Mouse (Mus musculus) kidney, embryonic 16.5 days (tissue): Measurements from ENCODE around the gene Zbtb16. TPM values are rescaled to one million over a fixed set of nuclear protein-coding genes. Genes with fewer than 3 reads are reported as not detected.
A peak's percentile ranks its signal among the peaks of the same experiment; 100 is the strongest.

Experiments used
- ATAC-seq: fragments of 200-750 bp; cut with Nextera tagmentation; 2 replicates; pipeline ENCODE4 v1.8.0; 2017; ENCODE audit warnings: moderate TSS enrichment; ENCODE audit not compliant: low FRiP score, low TSS enrichment
- H3K27ac ChIP-seq: fragments of 300-500 bp; sonication (generic); 2 replicates; pipeline ENCODE4 v1.5.1; 2014; ENCODE audit warnings: low read length
- H3K27me3 ChIP-seq: fragments of 300-500 bp; sonication (generic); 2 replicates; pipeline ENCODE4 v1.6.1; 2014; ENCODE audit warnings: low read length, control low read depth, mixed read lengths; ENCODE audit not compliant: insufficient read depth
- H3K36me3 ChIP-seq: fragments of 300-500 bp; sonication (generic); 2 replicates; pipeline ENCODE4 v1.6.1; 2014; ENCODE audit warnings: low read length, control low read depth, mixed read lengths; ENCODE audit not compliant: insufficient read depth
- H3K4me1 ChIP-seq: fragments of 300-500 bp; sonication (generic); 2 replicates; pipeline ENCODE4 v1.6.1; 2014; ENCODE audit warnings: low read length, control low read depth, mixed read lengths; ENCODE audit not compliant: insufficient read depth
- H3K4me2 ChIP-seq: fragments of 300-500 bp; sonication (generic); replicated peaks from 2 replicates; pipeline ENCODE4 v1.6.1; 2014; ENCODE audit warnings: low read depth, low read length
- H3K4me3 ChIP-seq: fragments of 300-500 bp; sonication (generic); 2 replicates; pipeline ENCODE4 v1.5.1; 2014; ENCODE audit warnings: mild to moderate bottlenecking, low read length
- H3K9ac ChIP-seq: fragments of 300-500 bp; sonication (generic); replicated peaks from 2 replicates; pipeline ENCODE4 v1.6.1; 2014; ENCODE audit warnings: low read length
- H3K9me3 ChIP-seq: fragments of 300-500 bp; sonication (generic); 2 replicates; pipeline ENCODE4 v1.6.1; 2016; ENCODE audit warnings: low read length, control low read depth
- WGBS: fragments of 180-500 bp; shearing (Covaris S2); extraction: QIAGEN DNeasy Blood & Tissue Kit; methylation state at CpG from one replicate; pipeline ENCODE4 v1.1.7; 2014; 5-methylcytosine and 5-hydroxymethylcytosine counted together
- polyA plus RNA-seq: library from polyadenylated mRNA; unstranded; fragments of >200 nt; fragmentation: Nextera tagmentation; extraction: Ambion mirVana; gene quantifications from 2 replicates; pipeline ENCODE4 v1.2.1, GENCODE M21; 2015

Zbtb16 gene
- polyA plus RNA-seq, 1 experiment from 2014 or later: 1.8 TPM

GRCm38 (mm10) chr9:48694616-48695061, 141.4 kb downstream of the Zbtb16 start:
- Histone ChIP-seq H3K36me3 (no peaks in the 10 kb centered on the region), H3K4me2 (no peak overlapping the region)
- WGBS: 10% methylated on average over 10 of the region's 10 CpGs

GRCm38 (mm10) chr9:48693696-48694095, 142.3 kb downstream of the Zbtb16 start:
- Histone ChIP-seq H3K4me2 (no peak overlapping the region), H3K27me3 (peaks cover 3% of the 10 kb centered on the region; the same call in 1 of the 2 replicates), H3K9me3 (no peaks in the 10 kb centered on the region), H3K36me3 (no peaks in the 10 kb centered on the region), H3K4me3 (no peak overlapping the region), H3K9ac (no peak overlapping the region), H3K27ac (no peak overlapping the region), H3K4me1 (peaks cover 26% of the 10 kb centered on the region)
- ATAC-seq: no peak
- WGBS: 60% methylated on average over 7 of the region's 7 CpGs

More at GRCm38 (mm10) chr9:48694616-48695061, 141.4 kb downstream of the Zbtb16 start:
- peak overlapping the region; percentile 38; the same call in 1 of the 2 replicates for H3K9ac ChIP-seq
- peaks cover 3% of the 10 kb centered on the region; the same call in 1 of the 2 replicates for H3K27me3 ChIP-seq
- no peak overlapping the region for H3K4me3 ChIP-seq
- H3K27ac ChIP-seq: 0 out of 2 replicates have a peak overlapping the region, but pooled peaks have one; percentile 12
- H3K9me3 ChIP-seq: no peaks in the 10 kb centered on the region
- ATAC-seq: peak; percentile 77; the same call in 1 of the 2 replicates
- peaks cover 26% of the 10 kb centered on the region for H3K4me1 ChIP-seq

- peaks cover 3% of the 10 kb centered on the region; the same call in 1 of the 2 replicates for H3K27me3 ChIP-seq
Observed at GRCm38 (mm10) chr9:48689718-48689980, 146.4 kb downstream of the Zbtb16 start.

GRCm38 (mm10) chr9:48688859-48689717, 146.9 kb downstream of the Zbtb16 start:
- Histone ChIP-seq H3K27me3 (peaks cover 7% of the 10 kb centered on the region; the same call in 1 of the 2 replicates), H3K9ac (no peak overlapping the region), H3K4me2 (no peak overlapping the region), H3K36me3 (no peaks in the 10 kb centered on the region), H3K27ac (no peak overlapping the region), H3K4me3 (no peak overlapping the region), H3K9me3 (no peaks in the 10 kb centered on the region), H3K4me1 (no peaks in the 10 kb centered on the region)
- ATAC-seq: no peak
- 82% methylated on average over 6 of the region's 6 CpGs for WGBS

More at GRCm38 (mm10) chr9:48689718-48689980, 146.4 kb downstream of the Zbtb16 start:
- H3K4me3 ChIP-seq: no peak overlapping the region
- no peaks in the 10 kb centered on the region for H3K36me3 ChIP-seq
- no peak overlapping the region for H3K27ac ChIP-seq
- no peak overlapping the region for H3K9ac ChIP-seq
- 78% methylated on average over 1 of the region's 1 CpGs for WGBS
- H3K9me3 ChIP-seq: no peaks in the 10 kb centered on the region
- H3K4me1 ChIP-seq: peaks cover 3% of the 10 kb centered on the region
- no peak overlapping the region for H3K4me2 ChIP-seq
- no peak for ATAC-seq

- Histone ChIP-seq H3K27ac (no peak overlapping the region), H3K27me3 (0 out of 2 replicates have a peak, but pooled peaks cover 4% of the 10 kb centered on the region), H3K4me3 (no peak overlapping the region), H3K9me3 (no peaks in the 10 kb centered on the region), H3K4me2 (no peak overlapping the region), H3K36me3 (no peaks in the 10 kb centered on the region), H3K4me1 (no peaks in the 10 kb centered on the region), H3K9ac (no peak overlapping the region)
- 71% methylated on average over 7 of the region's 7 CpGs for whole genome bisulfite sequencing
- peak; percentile 61 for ATAC-seq
Observed at GRCm38 (mm10) chr9:48687891-48688290, 148.1 kb downstream of the Zbtb16 start.

GRCm38 (mm10) chr9:48685721-48686120, 150.3 kb downstream of the Zbtb16 start:
- Histone ChIP-seq H3K27ac (no peak overlapping the region), H3K36me3 (no peaks in the 10 kb centered on the region), H3K4me3 (no peak overlapping the region), H3K4me1 (no peaks in the 10 kb centered on the region), H3K9ac (no peak overlapping the region), H3K9me3 (no peaks in the 10 kb centered on the region), H3K27me3 (peaks cover 10% of the 10 kb centered on the region; the same call in 1 of the 2 replicates), H3K4me2 (no peak overlapping the region)
- ATAC-seq: no peak
- 54% methylated on average over 7 of the region's 7 CpGs for WGBS

GRCm38 (mm10) chr9:48684144-48684543, 151.9 kb downstream of the Zbtb16 start:
- WGBS: 82% methylated on average over 5 of the region's 5 CpGs
- no peak for ATAC-seq
- H3K27ac ChIP-seq: no peak overlapping the region

GRCm38 (mm10) chr9:48681193-48681592, 154.8 kb downstream of the Zbtb16 start:
- no peak for ATAC-seq
- 94% methylated on average over 8 of the region's 8 CpGs for WGBS
- peaks cover 12% of the 10 kb centered on the region; the same call in 1 of the 2 replicates for H3K27me3 ChIP-seq

More at GRCm38 (mm10) chr9:48684144-48684543, 151.9 kb downstream of the Zbtb16 start:
- Histone ChIP-seq H3K9ac (no peak overlapping the region), H3K36me3 (no peaks in the 10 kb centered on the region), H3K9me3 (no peaks in the 10 kb centered on the region), H3K27me3 (peaks cover 12% of the 10 kb centered on the region; the same call in 1 of the 2 replicates), H3K4me3 (no peak overlapping the region), H3K4me1 (peaks cover 2% of the 10 kb centered on the region), H3K4me2 (no peak overlapping the region)

GRCm38 (mm10) chr9:48678426-48679358, 157.3 kb downstream of the Zbtb16 start:
- WGBS: 24% methylated on average over 19 of the region's 19 CpGs
- H3K27ac ChIP-seq: no peak overlapping the region
- no peak overlapping the region for H3K4me3 ChIP-seq
- peaks cover 27% of the 10 kb centered on the region for H3K4me1 ChIP-seq
- H3K27me3 ChIP-seq: peaks cover 8% of the 10 kb centered on the region; the same call in 1 of the 2 replicates
- H3K9ac ChIP-seq: no peak overlapping the region
- H3K36me3 ChIP-seq: no peaks in the 10 kb centered on the region
- no peak overlapping the region for H3K4me2 ChIP-seq
- ATAC-seq: peak; percentile 28; the same call in 1 of the 2 replicates
- H3K9me3 ChIP-seq: no peaks in the 10 kb centered on the region

More at GRCm38 (mm10) chr9:48681193-48681592, 154.8 kb downstream of the Zbtb16 start:
- H3K4me2 ChIP-seq: no peak overlapping the region
- H3K9ac ChIP-seq: no peak overlapping the region
- H3K4me1 ChIP-seq: peaks cover 8% of the 10 kb centered on the region
- no peak overlapping the region for H3K27ac ChIP-seq
- H3K36me3 ChIP-seq: no peaks in the 10 kb centered on the region
- H3K9me3 ChIP-seq: no peaks in the 10 kb centered on the region
- H3K4me3 ChIP-seq: no peak overlapping the region
